Mouse (Mus musculus) liver (tissue): Measurements from ENCODE around the gene Dab2.

Source experiments
- DNase-seq: peaks from one replicate; pipeline ENCODE4 v3.0.0-alpha.2; 2020; ENCODE audit warnings: mixed read lengths

The Dab2 gene

GRCm38 (mm10) chr15:6326011-6326410 lies 26.4 kb downstream of the Dab2 start:
- DNase-seq, result no peak

- DNase-seq, result no peak
Observed at GRCm38 (mm10) chr15:6331380-6331779, 31.8 kb downstream of the Dab2 start.

- no peak for DNase-seq
Observed at GRCm38 (mm10) chr15:6334664-6335206, 35.1 kb downstream of the Dab2 start.

- no peak for DNase-seq
Observed at GRCm38 (mm10) chr15:6339767-6340166, 40.2 kb downstream of the Dab2 start.

GRCm38 (mm10) chr15:6340347-6340746 lies 40.8 kb downstream of the Dab2 start:
- no peak for DNase-seq

GRCm38 (mm10) chr15:6341427-6341826 lies 41.8 kb downstream of the Dab2 start:
- DNase-seq, result no peak

- no peak for DNase-seq
Observed at GRCm38 (mm10) chr15:6353901-6354300, 54.3 kb downstream of the Dab2 start.

- no peak for DNase-seq
Observed at GRCm38 (mm10) chr15:6359859-6360258, 60.3 kb downstream of the Dab2 start.

GRCm38 (mm10) chr15:6369974-6370373 lies 70.4 kb downstream of the Dab2 start:
- no peak for DNase-seq

GRCm38 (mm10) chr15:6371486-6371885 lies 71.9 kb downstream of the Dab2 start:
- no peak for DNase-seq

- DNase-seq, result no peak
Observed at GRCm38 (mm10) chr15:6375016-6375415, 75.4 kb downstream of the Dab2 start.

GRCm38 (mm10) chr15:6376001-6376400 lies 76.4 kb downstream of the Dab2 start:
- no peak for DNase-seq

GRCm38 (mm10) chr15:6376785-6377184 lies 77.2 kb downstream of the Dab2 start:
- no peak for DNase-seq

- DNase-seq, result no peak
Observed at GRCm38 (mm10) chr15:6384027-6384426, 84.4 kb downstream of the Dab2 start.

- DNase-seq, result no peak
Observed at GRCm38 (mm10) chr15:6385241-6385640, 85.7 kb downstream of the Dab2 start.

- peak; percentile 64 for DNase-seq
Observed at GRCm38 (mm10) chr15:6386159-6386951, 86.8 kb downstream of the Dab2 start.

- DNase-seq, result no peak
Observed at GRCm38 (mm10) chr15:6386961-6387728, 87.6 kb downstream of the Dab2 start.

- DNase-seq, result no peak
Observed at GRCm38 (mm10) chr15:6387729-6388070, 88.1 kb downstream of the Dab2 start.

- no peak for DNase-seq
Observed at GRCm38 (mm10) chr15:6388146-6388545, 88.6 kb downstream of the Dab2 start.

- DNase-seq, result no peak
Observed at GRCm38 (mm10) chr15:6388631-6389030, 89.0 kb downstream of the Dab2 start.

GRCm38 (mm10) chr15:6390106-6390505 lies 90.5 kb downstream of the Dab2 start:
- no peak for DNase-seq

GRCm38 (mm10) chr15:6390657-6391056 lies 91.1 kb downstream of the Dab2 start:
- DNase-seq, result peak; percentile 40

GRCm38 (mm10) chr15:6391886-6392285 lies 92.3 kb downstream of the Dab2 start:
- no peak for DNase-seq

GRCm38 (mm10) chr15:6393624-6394023 lies 94.0 kb downstream of the Dab2 start:
- DNase-seq, result no peak
